Comparison of ENCODE assay signal across 34 mouse cellular contexts in the genomic region with DNA sequence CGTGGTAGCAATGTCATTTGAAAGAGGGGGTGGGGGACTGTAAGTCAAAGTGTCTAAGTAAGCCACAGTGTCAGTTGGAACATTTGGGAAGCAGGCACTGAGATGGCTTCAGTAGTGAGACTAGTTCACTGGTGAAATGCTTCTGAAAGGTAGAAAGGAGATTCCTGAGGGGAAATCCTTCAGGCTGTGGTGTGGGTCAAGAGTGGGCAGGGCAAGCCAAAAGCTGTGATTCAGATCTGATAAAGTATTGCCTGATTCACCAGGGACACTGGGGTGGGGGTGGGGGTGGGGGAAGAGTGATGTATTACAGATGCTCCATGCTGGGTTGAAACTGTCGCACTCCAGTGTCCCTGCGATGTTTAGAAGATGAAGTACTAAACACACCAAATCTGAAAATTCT. TPM values are rescaled to one million over a fixed set of nuclear protein-coding genes. Genes with fewer than 3 reads are reported as not detected.
DNase-seq lines count a peak whose midpoint lies in the region; ATAC-seq and TF ChIP-seq lines count a peak whose summit lies in the region.
"Had no signal": no experiment of that assay in that cellular context is flagged by ENCODE, and none has a peak within 500 bp of the region (broad histone marks: within the 10 kb centered on the region; RNA-seq: fewer than 3 reads in every experiment).

No protein-coding gene starts in this region.

- no peak overlapping the region for H3K4me3 ChIP-seq in forebrain, embryonic 15.5 days
- H3K4me3 ChIP-seq in forebrain, postnatal 0 days (ENCODE audit: low read depth, low read length), result no peak overlapping the region
- H3K4me3 ChIP-seq: embryonic facial prominence, embryonic 12.5 days; embryonic facial prominence, embryonic 15.5 days; hindbrain, embryonic 10.5 days; hindbrain, embryonic 13.5 days; intestine, embryonic 15.5 days had no signal

- no peak overlapping the region for H3K4me2 ChIP-seq in forebrain, embryonic 15.5 days (replicated peaks)
- no peak overlapping the region for H3K4me2 ChIP-seq in forebrain, postnatal 0 days (ENCODE audit: low read depth)
- H3K4me2 ChIP-seq: embryonic facial prominence, embryonic 12.5 days; embryonic facial prominence, embryonic 15.5 days; heart, embryonic 11.5 days; hindbrain, embryonic 13.5 days; intestine, embryonic 15.5 days had no signal

- no peaks in the 10 kb centered on the region for H3K9me3 ChIP-seq in forebrain, embryonic 15.5 days
- H3K9me3 ChIP-seq in forebrain, postnatal 0 days (ENCODE audit: low read length), result no peaks in the 10 kb centered on the region
- H3K9me3 ChIP-seq: embryonic facial prominence, embryonic 12.5 days; embryonic facial prominence, embryonic 15.5 days; hindbrain, embryonic 10.5 days; hindbrain, embryonic 13.5 days; intestine, embryonic 15.5 days had no signal

- H3K4me1 ChIP-seq in forebrain, embryonic 15.5 days, result peaks cover 7% of the 10 kb centered on the region; the same call in 1 of the 2 replicates
- H3K4me1 ChIP-seq in forebrain, postnatal 0 days (ENCODE audit: insufficient read depth), result no peaks in the 10 kb centered on the region
- H3K4me1 ChIP-seq: hindbrain, embryonic 10.5 days; hindbrain, embryonic 13.5 days; intestine, embryonic 15.5 days had no signal

- ATAC-seq in forebrain, embryonic 15.5 days (replicated peaks), result no peak
- ATAC-seq in forebrain, postnatal 0 days, result no peak
- ATAC-seq: activated CD4-positive, CD25-positive, alpha-beta regulatory T cell, adult 4 months; CD4-positive, CD25-positive, alpha-beta regulatory T cell, adult 4 months; intestine, embryonic 15.5 days had no signal

- H3K27me3 ChIP-seq in forebrain, embryonic 15.5 days, result no peaks in the 10 kb centered on the region
- H3K27me3 ChIP-seq in forebrain, postnatal 0 days (ENCODE audit: insufficient read depth, low read length), result no peaks in the 10 kb centered on the region
- H3K27me3 ChIP-seq: embryonic facial prominence, embryonic 12.5 days; embryonic facial prominence, embryonic 15.5 days; hindbrain, embryonic 13.5 days; intestine, embryonic 15.5 days had no signal

- no peak overlapping the region for H3K9ac ChIP-seq in forebrain, embryonic 15.5 days (replicated peaks)
- H3K9ac ChIP-seq in forebrain, postnatal 0 days, result no peak overlapping the region
- H3K9ac ChIP-seq: embryonic facial prominence, embryonic 12.5 days; embryonic facial prominence, embryonic 15.5 days; hindbrain, embryonic 13.5 days; intestine, embryonic 15.5 days had no signal

- TF ChIP-seq CTCF in forebrain, postnatal 0 days (IDR thresholded peaks at IDR 0.05; ENCODE audit: low read depth), result no peak

- peak; percentile 53 for DNase-seq in adrenal gland, adult 2 months
- no peak for DNase-seq in adrenal gland, postnatal 4 days (ENCODE audit: low spot score in 2 of 2)
- DNase-seq in forebrain, postnatal 0 days, result no peak
- peak; percentile 65 for DNase-seq in 3134 (ENCODE audit: extremely low read depth, insufficient read length, low spot score)
- peak; percentile 23 to 24 for DNase-seq in adrenal gland, postnatal 36 days
- DNase-seq in neural tube, embryonic 10.5 days (ENCODE audit: extremely low spot score, low spot score), result no peak
- no peak for DNase-seq in embryo, embryonic 11 days
- DNase-seq: cerebellum, adult 11-12 months; cerebellum, adult 8-10 months; cerebellum, postnatal 10 days; cerebellum, postnatal 36 days; gastrocnemius, postnatal 10 days; gastrocnemius, postnatal 36 days; heart, postnatal 36 days; kidney, adult 11 months; kidney, adult 9 months had no signal

- no peaks in the 10 kb centered on the region for H3K36me3 ChIP-seq in forebrain, embryonic 15.5 days
- no peaks in the 10 kb centered on the region for H3K36me3 ChIP-seq in forebrain, postnatal 0 days (ENCODE audit: insufficient read depth)
- H3K36me3 ChIP-seq: embryonic facial prominence, embryonic 12.5 days; embryonic facial prominence, embryonic 15.5 days; hindbrain, embryonic 10.5 days; hindbrain, embryonic 13.5 days; intestine, embryonic 15.5 days had no signal

- 0 out of 2 replicates have a peak overlapping the region, but pooled peaks have one; percentile 21 for H3K27ac ChIP-seq in forebrain, embryonic 15.5 days (replicated peaks)
- no peak overlapping the region for H3K27ac ChIP-seq in forebrain, postnatal 0 days (ENCODE audit: low read depth, low read length)
- H3K27ac ChIP-seq: embryonic facial prominence, embryonic 12.5 days; embryonic facial prominence, embryonic 15.5 days; hindbrain, embryonic 10.5 days; hindbrain, embryonic 13.5 days; intestine, embryonic 15.5 days had no signal

- WGBS in forebrain, embryonic 15.5 days, result 88% methylated on average over 3 of the region's 3 CpGs
- 73% methylated on average over 3 of the region's 3 CpGs for WGBS in forebrain, postnatal 0 days

RNA-seq across cellular contexts. Expression of a gene that starts 31.6 kb away (rescaled TPM):
- total RNA-seq in adrenal gland, adult 2 months (2021), result not detected
- not detected in 2 replicates for polyA plus RNA-seq in adrenal gland, adult 2 months (2012; rRNA removed)
- under 1 TPM; 0.70 to 0.87 TPM for total RNA-seq in adrenal gland, postnatal 4 days (2021)
- polyA plus RNA-seq in forebrain, embryonic 15.5 days (2015; fragmentation: Nextera tagmentation; extraction: Ambion mirVana), result 0.47 TPM in 1 of 2 replicates, not detected in the other
- 0.77 TPM in 1 of 2 replicates, not detected in the other for total RNA-seq in forebrain, postnatal 0 days (2014; rRNA removed)
- 0.26 TPM in 1 of 2 replicates, not detected in the other for polyA plus RNA-seq in forebrain, postnatal 0 days (2015; fragmentation: Nextera tagmentation; extraction: Ambion mirVana)
- total RNA-seq in adrenal gland, postnatal 36 days (2021), result under 1 TPM in 1 of 2 experiments, not detected in 1; 0.46 TPM
- total RNA-seq: gastrocnemius, adult 18-20 months; gastrocnemius, postnatal 10 days; gastrocnemius, postnatal 36 days; granulocyte monocyte progenitor cell, adult 5-6 weeks; heart, adult 8-10 months; heart, postnatal 36 days; MEL had no signal
- polyA plus RNA-seq: activated CD4-positive, CD25-positive, alpha-beta regulatory T cell, adult 4 months; C2C12; CD4-positive, CD25-positive, alpha-beta regulatory T cell, adult 4 months; embryonic facial prominence, embryonic 12.5 days; embryonic facial prominence, embryonic 15.5 days; forebrain, embryonic 11.5 days; forebrain, embryonic 14.5 days; heart, embryonic 11.5 days; heart, embryonic 14.5 days; heart, postnatal 0 days; hindbrain, embryonic 10.5 days; hindbrain, embryonic 13.5 days; intestine, embryonic 15.5 days had no signal

RNA-seq across cellular contexts. Expression of a gene that starts 39.2 kb away (rescaled TPM):
- total RNA-seq in adrenal gland, adult 2 months (2021), result 10 to 100 TPM; 19.7 to 20.1 TPM
- polyA plus RNA-seq in adrenal gland, adult 2 months (2012; rRNA removed), result 8.3 and 15.3 TPM in 2 replicates
- 10 to 100 TPM; 16.1 to 19.1 TPM for total RNA-seq in adrenal gland, postnatal 4 days (2021)
- 12.8 and 14.4 TPM in 2 replicates for polyA plus RNA-seq in forebrain, embryonic 15.5 days (2015; fragmentation: Nextera tagmentation; extraction: Ambion mirVana)
- 20.1 and 23.7 TPM in 2 replicates for total RNA-seq in forebrain, postnatal 0 days (2014; rRNA removed)
- 9.2 and 10.4 TPM in 2 replicates for polyA plus RNA-seq in forebrain, postnatal 0 days (2015; fragmentation: Nextera tagmentation; extraction: Ambion mirVana)
- 10 to 100 TPM; 15.9 to 20.6 TPM for total RNA-seq in adrenal gland, postnatal 36 days (2021)

Comparison
In these comparisons a context has a peak if more than half of its experiments do, and no peak if none do; other contexts are left out.
1. DNase-seq: peak in adrenal gland, adult 2 months (single experiment), 3134 (single experiment) and adrenal gland, postnatal 36 days (2 of 2); none in adrenal gland, postnatal 4 days (0 of 2), forebrain, postnatal 0 days (single experiment), neural tube, embryonic 10.5 days (single experiment) and embryo, embryonic 11 days (single experiment).